Mouse (Mus musculus): ENCODE data around the gene Scyl2.

GRCm38 (mm10) chr10:89731341-89731740 lies 45.3 kb upstream of the Scyl2 start:
- TF ChIP-seq CTCF (IDR thresholded peaks at IDR 0.05; ENCODE audit: low read depth, low read length) (no peak), GATA1 (IDR thresholded peaks at IDR 0.05; ENCODE audit: borderline replicate concordance, low read length) (no peak), POLR2AphosphoS5 (IDR thresholded peaks at IDR 0.05; ENCODE audit: insufficient replicate concordance, low read depth, low read length) (no peak), TAL1 (conservative IDR thresholded peaks at IDR 0.05; ENCODE audit: low read depth, low read length) (no peak)
